Mouse (Mus musculus) 416B (cell line): ENCODE measurements around the gene Serpinb1b.

Experiments
- DNase-seq: peaks from one replicate; pipeline ENCODE4 v3.0.0; 2011; ENCODE audit warnings: low read depth

Serpinb1b gene

GRCm38 (mm10) chr13:33091306-33091705 is 12.9 kb downstream of the Serpinb1b start:
- DNase-seq, result no peak

DNA sequence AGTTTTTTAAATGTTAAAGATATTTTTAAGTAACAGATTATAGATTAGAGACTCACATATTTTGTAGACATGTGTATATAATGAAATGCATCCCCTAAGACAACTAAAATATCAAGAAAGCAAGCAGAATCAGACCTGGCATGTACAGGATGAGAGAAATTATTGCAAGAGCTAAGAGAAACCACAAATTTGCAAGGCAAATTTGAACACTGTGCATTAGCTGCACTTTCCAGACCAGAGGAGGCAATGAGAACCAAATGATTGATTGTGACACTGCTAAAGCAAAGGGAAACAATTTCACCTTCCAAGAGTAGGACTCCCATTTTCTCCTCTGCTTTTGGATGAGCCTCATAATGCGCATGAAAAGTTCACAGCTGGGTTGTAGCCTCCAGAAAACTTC is 17.2 kb downstream of the Serpinb1b start:
- DNase-seq, result no peak

- DNase-seq, result no peak
Observed at GRCm38 (mm10) chr13:33105626-33106025, 27.3 kb downstream of the Serpinb1b start.

DNA sequence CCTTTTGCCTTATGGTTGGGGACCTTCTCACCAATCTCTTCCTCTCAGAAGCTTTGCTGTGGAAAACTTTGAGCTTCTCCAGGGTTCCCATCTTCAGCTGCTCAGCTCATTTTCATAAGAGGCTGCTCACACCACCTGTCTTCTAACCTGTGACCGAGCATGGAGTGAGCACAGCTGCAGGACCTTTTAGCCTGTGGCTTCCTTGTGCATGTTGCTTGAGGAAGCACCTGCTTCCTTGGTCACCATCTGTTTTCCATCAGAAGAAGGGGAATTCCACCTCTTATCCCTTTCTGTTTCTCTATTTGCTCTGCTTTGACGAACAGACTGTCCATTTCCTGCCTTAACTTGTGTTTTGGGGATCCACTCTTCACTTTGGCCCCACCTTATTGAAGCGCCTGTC is 34.7 kb downstream of the Serpinb1b start:
- DNase-seq, result no peak

- DNase-seq, result no peak
Observed at GRCm38 (mm10) chr13:33137717-33138116, 59.3 kb downstream of the Serpinb1b start.

GRCm38 (mm10) chr13:33141435-33141834 is 63.1 kb downstream of the Serpinb1b start:
- DNase-seq, result no peak
